Mouse (Mus musculus): Measurements from ENCODE around the gene Brf1.

DNA sequence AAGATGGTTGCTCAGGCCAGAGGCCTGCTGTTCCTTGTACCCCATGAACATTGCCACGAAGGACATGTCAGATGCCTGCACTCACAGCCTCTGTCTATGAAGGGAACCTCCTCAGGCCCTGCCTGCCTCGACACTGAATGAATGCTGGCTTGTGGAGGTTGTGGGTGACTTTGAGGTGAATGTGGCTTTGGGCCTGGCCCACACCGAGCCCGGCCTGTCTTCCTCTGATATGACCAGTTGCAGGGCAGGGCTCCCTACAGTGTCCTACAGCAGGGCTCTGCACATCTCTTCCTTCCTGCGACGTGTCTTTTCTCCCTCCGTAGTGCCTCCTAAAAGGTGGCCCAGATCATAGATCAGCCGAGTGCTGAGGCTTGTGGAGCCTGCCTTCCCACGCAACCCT, 30.5 kb upstream of the Brf1 start:
- TF ChIP-seq CEBPB (IDR thresholded peaks at IDR 0.05; ENCODE audit: low read depth) (no peak), CTCF (IDR thresholded peaks at IDR 0.05; ENCODE audit: control insufficient read depth, insufficient read depth, insufficient read length) (no peak), USF1 (IDR thresholded peaks at IDR 0.05; ENCODE audit: low read depth) (no peak), MAX (IDR thresholded peaks at IDR 0.05) (no peak), FOSL1 (IDR thresholded peaks at IDR 0.05; ENCODE audit: insufficient read depth, low read length, poor library complexity, severe bottlenecking) (no peak)

All from C2C12 (cell line).